Mouse (Mus musculus) A20 (cell line): ENCODE results near the gene Ccdc170.

Source experiments
- DNase-seq: peaks from one replicate; pipeline ENCODE4 v3.0.0-alpha.2; 2011; ENCODE audit warnings: low read depth, low spot score

Ccdc170 gene

DNA sequence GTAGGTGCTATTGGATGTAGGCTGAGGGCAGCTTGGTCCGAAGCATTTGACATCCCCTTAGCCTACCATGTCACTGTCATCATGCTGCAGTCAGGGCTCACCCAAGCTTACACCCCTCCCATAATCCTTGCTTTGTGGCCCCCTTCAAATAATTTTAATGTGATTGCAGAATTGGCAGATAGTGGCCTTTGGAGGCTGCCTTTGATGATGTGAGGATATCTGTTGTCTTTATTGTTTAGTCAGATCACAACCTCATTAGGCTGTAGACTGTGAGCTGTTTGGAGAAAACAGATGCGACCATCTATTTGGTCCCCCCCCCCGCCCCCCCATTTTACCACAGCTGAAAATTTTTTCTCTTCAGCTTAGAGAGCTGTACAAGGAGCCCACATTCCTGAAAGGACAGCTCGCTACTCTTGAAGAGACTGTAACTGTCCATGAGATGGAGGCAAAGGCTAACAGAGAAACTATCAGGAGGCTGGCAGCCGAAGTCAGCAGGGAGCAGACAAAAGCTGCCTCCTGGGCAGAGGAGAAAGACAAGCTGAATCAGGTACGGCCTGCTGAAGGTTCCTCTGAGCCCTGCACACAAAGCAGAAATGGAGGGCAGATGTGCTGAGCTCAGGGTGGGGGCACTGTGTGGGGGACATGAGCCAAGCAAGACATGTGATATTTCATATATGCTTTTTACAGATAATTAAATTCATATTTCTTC, 38.2 kb downstream of the Ccdc170 start:
- DNase-seq, result no peak

DNA sequence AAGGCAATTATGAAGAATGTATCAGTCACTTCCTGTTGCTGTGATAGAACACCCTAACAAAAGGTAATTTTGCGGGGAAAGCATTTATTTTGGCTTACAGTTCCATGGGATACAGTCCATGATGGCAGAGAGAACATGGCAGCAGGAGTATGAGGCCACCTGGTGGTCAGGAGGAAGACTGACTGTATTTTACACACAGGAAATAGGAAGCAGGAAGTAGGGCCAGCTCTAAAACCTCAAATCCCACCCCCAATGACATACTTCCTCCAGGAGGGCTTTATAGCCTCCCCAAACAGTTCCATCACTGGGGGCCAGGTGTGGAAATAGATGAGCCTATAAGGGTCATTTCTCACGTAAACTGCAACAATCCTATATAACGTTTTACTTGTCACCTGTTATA, 39.8 kb downstream of the Ccdc170 start:
- DNase-seq, result peak; percentile 16

DNA sequence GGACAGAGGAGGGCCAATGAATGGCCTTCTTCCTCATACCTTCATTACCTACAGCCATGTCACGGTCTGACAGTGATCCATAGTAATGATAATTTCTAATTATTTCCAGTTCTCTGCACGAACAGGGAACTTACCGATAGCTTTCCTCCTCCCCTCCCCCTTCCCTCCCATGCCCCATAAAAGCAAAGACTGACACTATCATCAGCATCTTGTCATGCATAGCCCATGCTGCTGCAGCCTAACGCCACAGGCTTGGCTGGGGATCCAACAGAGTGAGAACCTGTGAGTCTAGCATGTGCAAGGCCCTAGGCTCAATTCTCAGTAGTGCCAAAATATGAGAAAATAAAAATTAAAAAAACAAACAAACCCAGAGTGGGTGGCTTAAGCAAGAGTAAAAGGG, 40.8 kb downstream of the Ccdc170 start:
- no peak for DNase-seq

DNA sequence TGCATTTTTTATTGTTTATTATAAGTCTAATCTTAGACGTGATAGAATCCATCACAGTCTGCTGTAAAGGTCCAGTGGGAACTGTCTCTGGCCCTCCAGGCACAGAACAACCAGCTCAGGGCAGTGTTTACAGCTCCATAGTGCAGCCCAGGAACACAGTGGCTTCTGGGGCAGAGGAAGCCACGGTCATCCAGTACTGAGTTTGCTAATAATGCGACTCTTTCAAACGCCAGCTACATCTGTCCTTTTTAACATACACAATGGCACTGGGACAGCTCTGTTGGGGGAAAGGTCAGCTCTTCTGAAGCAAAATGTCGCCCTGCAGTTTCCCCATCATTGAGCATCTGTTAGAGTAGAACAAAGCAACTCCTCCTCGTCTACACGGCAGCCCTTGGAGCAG, 45.7 kb downstream of the Ccdc170 start:
- DNase-seq, result no peak

DNA sequence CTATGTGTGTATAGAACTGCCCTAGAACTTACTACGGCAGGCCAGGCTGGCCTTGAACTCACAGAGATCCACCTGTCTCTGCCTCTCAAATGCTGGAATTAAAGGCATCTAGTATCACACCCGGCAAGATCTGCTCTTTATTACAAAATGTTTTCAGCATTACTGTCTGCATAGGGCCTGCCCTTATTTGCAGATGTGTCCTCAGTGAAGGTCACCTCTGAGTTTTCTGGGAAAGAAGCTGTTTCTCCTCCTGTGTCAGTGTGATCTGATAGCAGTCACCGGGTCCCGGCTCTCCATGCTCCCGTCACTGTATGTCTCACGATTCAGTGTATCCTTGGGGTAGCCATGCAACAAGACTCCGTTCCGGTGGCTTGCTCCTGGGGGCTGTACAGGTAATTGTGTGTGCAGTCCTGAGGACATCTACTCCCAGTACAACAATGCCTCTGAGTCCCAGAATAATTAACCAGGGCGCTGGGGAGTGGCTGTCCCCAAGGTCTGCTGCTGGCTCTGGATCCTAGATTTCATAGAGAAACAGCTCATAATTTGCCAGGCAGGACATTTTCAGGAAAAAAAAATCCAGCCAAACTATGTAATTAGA, 48.4 kb downstream of the Ccdc170 start:
- no peak for DNase-seq

DNA sequence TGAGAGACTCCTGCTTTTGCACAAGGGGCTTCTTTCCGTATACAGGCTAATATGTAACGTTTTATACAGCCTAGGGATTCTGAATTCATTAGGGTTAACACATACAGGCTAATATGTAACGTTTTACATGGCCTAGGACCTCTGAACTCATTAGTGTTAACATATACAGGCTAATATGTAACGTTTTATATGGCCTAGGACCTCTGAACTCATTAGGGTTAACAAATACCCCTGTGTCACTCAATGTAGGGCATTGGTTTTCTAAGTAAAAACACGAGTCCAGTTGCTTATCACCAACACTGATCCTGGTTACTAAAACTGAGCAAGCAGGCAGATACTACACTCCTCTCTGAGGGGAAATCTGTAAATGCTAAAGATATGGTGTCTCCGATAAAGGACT, 49.6 kb downstream of the Ccdc170 start:
- DNase-seq, result no peak

DNA sequence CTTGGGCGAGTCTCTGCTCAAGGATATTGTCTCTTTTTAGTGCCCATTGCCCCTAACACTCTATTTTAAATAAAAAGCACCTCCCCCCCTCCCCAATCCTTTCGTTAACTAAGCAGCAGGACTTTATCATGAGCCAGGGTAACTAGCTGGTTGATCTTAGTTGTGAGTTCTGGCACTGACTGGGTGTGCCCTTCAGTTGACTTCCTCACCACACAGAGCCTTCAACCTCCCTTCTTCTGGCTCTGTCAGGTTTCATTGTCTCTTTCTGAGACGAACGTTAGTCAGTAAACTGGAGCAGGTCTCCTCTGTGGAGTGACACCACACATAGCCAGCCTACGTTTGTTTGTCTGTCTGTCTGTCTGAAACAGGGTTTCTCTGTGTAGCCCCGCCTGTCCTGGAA, 50.4 kb downstream of the Ccdc170 start:
- no peak for DNase-seq

DNA sequence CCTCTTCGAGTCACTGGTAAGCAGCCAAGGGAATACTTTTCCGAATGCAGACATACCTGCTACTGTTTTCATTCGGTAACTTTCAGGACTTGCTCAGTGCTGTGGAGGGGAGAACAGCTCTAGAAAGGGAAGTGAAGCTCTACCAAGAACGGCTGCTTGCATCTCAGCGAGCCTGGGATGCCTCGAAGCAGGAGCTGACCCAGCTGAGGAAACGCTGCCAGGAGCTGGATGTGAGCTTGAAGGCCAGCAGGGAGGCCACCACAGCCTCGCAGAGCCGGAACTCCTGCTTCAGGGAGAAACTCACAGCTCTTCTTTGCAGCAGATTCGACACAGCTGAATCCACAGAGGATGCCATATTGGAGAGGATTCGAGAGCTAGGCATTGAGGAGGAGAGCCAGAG, 51.6 kb downstream of the Ccdc170 start:
- DNase-seq, result no peak

DNA sequence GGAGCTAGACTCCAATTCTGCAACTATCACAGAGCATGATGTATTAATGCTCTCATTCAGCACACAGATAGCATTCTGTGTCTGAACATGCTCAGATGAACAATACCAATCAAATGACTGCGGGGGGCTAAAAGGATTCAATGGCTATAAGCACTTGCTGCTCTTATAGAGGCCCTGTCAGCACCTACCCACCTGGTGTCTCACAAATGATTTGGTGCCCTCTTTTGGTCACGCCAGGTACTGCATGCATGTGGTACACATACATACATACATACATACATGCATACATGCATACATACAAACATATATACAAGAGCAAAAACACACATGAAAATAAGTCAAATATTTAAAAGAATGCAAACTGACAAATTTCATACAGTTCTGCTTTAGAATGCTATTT, 63.2 kb downstream of the Ccdc170 start:
- peak; percentile 49 for DNase-seq

DNA sequence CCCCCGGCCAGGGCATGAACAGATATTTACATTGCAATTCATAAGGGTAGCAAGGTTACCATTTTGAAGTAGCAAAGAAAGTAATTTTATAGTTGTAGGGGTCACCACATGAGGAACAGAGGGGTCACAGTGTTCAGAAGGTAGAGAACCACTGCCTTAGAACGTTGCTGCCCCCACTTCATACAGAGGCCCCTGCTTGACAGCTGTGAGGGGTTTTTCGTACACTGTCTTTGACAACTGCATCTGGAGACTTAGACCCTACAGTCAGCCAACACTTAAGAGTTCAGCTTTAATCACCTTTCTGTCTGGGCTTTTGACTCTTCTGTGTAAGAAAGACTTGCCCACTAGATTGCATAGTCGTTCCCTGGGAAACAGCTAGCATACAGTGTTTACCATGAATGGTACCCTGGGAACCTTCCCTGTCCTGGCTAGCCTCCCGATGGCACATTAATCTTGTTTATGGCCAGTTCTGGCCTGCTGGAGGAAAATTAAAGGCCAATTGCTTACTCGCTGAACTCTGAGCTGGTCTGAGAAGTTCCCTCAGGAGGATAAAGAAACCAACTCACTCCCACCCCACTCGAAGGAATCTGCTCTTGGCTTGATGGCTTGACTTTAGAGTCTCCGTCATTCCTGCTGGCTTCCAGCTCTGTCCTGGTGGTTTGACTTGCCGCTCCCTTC, 71.3 kb downstream of the Ccdc170 start:
- no peak for DNase-seq

DNA sequence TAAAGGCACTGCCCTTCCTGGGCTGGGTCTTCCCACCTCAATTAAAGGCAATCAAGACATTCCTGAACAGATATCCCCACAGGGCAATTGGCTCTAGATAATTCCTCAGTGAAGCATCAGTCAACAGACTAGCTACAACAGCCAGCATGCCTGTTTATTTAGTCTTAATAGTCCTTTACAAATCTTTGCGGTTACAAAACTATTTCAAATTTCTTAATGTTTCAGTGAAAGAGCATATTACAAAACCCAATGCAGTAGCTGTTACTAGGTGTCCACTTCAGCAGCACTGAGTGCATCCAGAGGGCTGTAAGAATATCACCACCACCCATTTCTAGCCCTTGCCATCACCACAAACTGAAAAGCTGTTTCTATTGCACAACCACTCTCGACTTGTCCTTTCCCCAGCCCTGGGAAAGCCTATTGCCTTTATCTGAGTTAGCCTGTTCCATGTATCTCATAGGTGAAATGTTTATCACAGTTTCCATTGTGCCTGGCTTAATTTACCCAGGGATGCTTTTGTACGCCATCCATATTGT, 74.6 kb downstream of the Ccdc170 start:
- DNase-seq, result no peak

DNA sequence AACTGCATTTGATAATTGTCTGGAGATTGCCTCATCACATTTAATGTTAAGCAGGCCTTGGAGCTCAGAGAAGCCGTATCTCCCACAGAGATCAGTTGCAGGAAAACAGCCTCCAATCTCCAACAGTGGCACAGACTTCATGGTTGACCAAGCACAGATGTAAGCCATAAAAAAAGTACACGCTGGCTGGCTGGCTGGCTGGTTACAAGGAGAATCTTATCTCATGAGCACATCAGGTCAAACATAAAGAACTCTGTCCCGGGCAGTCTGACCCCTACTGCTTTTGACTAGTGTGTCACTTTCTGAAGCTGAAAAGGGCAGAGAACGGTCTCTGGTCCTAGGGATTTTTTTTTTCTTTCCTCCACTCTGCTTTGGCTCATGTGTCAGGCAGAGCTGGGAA, 76.8 kb downstream of the Ccdc170 start:
- DNase-seq, result no peak

DNA sequence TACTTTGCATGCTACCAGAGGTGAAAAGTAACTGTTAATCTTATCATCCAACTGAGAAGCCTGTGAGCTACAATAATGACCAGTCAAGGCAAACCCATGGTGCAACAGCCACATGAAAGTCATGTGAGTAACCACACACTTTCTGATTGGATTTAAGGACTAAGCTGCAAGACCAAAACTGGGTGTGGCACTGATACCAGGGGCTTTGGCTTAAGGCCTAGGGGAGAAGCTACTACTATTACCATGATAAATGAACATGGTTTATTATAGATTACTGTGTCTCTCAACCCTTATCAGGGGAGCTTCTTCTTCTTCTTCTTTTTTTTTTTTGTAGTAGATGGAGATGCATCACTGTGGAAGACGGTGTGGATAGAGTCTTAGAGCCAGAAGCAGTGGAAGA, 82.8 kb downstream of the Ccdc170 start:
- no peak for DNase-seq

DNA sequence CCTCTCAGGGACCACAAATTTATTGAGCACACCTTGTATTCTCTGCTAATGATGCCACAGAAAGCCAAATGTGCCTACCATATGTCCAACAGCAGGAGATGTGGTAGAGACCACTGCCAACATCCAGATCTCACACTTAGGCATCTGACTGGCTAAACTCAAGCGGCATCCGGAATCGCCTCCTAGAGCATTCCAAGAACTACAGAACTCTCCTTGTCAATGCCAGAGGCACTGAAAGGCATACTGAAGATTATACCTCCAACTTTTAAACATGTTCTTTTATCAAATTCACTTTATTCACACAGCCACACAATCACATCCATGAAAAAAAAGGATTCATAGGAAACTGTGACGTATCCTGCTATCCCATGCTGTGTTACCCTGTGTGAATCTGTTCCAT, 88.5 kb downstream of the Ccdc170 start:
- DNase-seq, result no peak

DNA sequence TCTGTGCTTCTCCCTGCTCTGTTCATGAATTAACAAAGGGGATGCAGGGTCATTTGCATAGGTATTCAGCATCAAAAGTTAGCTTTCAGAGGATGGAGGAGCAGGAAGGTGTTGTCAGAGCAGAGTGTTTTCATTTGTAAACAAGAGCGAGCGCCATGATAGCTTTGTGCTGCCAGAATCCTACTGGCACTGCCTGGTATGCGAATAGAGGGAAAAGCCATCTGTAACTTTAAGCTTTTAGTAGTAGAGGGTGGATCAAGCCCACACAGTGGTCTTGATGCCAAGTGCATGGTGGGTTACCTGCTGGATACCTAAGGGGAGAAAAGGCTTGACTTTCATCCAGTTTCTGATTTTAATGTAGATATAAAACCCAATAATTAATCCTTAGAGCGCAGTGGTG, 89.0 kb downstream of the Ccdc170 start:
- DNase-seq, result no peak

DNA sequence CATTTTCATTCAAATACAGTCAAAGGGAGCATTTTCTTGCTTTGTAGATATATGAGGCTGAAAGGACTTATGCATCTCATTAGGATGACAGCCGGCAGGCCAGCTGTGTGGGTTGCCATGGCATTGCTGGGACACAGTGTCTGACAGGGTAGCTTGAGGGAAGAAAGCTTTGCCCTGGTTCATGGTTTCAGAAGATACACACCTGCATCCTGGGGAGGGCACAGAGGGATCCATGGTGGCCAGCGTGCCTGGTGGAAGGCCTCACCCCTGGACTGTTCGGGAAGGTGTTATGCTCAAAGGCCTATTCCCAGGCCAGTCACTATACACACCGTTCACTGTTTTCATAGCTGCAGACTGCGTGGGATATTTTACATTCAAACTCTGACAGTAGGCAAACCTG, 99.6 kb downstream of the Ccdc170 start:
- DNase-seq, result no peak

DNA sequence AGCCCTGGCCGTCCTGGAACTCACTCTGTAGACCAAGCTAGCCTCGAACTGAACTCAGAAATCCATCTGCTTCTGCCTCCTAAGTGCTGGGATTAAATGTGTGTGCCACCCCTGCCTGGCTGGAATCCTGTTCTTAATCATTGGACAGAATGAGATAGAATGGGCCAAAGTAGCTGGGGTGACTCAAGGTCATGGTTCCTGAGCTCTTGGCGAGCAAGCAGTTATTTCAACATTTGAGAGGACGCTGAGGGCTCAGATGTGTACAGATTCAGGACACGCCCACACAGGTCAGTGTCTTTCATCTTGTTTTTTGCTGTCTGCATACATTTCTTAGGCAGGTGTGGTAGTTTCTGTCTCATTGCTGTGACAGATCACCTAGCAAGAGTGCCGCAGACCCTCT, 104.4 kb downstream of the Ccdc170 start:
- DNase-seq, result no peak

DNA sequence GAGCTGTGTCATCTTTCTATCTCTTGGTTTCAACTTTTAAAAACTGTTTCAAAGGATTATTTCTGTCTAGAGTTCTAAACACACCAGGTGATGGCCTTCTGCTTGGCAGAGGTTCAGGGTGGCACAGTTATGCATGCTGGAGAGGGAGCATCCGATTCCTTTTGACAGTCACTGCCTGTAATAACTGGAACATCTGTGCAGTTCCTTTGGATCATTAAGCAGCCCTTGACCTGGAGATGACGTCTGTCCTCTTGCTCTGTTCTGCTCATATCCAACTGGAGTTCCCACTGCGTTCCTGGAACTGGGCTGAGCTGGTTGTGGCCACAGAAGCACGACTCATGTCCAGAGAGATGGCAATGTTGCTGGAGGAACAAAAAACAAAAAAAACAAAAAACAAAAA, 107.3 kb downstream of the Ccdc170 start:
- no peak for DNase-seq

DNA sequence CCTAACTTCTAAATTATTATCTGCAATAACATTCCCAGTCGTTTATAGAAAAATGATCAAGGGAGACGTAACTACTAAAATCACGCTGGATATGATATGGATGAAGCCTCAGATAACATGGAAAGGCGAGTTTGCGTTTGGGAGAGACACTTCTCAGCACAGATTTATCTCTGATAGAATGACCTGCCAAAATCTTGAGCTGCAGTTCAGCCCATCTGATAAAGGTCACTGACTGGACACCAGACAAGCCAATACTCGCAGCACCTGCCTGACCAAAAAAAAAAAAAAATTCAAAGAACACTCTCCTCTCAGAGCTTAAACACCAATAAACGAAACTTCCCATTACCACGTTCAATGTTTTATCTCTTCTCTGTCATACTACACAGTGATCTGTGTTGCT, 108.7 kb downstream of the Ccdc170 start:
- DNase-seq, result no peak

DNA sequence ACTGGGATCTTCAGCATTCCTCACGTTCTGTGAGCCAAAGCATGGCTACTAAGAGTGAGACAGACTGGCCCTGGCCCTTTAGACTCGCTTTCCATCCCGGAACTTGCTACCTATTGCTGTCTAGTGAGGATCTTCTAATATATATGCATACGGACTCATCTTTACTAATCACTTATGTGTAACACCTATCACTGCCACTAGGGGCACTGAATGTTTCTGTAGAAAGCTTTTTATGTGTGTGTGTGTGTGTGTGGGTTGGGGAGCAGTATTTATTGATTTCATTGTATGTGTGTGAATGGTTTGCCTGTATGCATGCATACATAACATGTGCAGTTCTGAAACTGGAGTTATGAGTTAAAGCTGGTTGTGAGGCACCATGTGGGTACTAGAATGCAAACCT, 111.5 kb downstream of the Ccdc170 start:
- peak; percentile 22 for DNase-seq

DNA sequence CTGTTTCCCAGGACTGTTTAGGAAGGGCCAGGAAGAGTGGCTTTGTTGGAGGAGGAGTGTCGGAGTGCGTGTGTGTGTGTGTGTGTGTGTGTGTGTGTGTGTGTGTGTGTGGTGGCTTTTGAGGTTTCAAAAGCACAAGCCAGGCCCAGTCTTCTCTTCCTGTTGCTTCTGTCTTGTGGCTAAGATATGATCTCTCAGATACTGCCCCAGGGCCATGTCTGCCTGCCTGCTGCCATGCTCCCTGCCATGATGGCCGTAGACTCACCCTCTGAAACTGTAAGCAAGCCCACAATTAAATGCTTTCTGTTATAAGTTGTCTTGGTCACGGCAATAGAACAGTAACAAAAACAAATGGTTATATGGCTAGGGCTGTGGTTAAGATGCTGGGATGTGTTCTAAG, 114.9 kb downstream of the Ccdc170 start:
- DNase-seq, result no peak

DNA sequence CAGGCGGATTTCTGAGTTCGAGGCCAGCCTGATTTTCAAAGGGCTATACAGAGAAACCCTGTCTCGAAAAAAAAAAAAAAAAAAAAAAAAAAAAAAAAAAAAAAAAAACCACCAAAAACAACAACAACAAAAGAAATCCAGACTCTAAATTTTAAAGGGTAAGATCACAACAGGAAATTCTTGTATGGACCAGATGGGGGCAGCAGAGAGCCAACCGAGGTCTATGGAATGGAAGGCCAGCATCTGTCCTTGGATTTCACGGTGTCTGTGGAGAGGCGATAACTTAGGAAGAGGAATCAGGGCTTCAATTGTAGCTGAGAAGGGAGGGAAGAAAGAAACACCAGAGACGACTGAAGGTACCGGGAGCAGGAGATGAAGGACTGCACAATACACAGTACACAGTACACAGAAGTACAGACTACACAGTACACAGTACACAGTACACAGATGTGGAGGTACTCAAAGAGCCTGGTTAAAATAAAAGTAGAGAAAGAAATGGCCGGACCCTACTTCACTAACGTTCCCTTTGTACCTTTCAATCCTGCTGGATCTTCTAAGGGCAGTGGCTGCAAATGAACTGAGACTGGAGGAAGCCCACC, 116.0 kb downstream of the Ccdc170 start:
- DNase-seq, result peak; percentile 26

DNA sequence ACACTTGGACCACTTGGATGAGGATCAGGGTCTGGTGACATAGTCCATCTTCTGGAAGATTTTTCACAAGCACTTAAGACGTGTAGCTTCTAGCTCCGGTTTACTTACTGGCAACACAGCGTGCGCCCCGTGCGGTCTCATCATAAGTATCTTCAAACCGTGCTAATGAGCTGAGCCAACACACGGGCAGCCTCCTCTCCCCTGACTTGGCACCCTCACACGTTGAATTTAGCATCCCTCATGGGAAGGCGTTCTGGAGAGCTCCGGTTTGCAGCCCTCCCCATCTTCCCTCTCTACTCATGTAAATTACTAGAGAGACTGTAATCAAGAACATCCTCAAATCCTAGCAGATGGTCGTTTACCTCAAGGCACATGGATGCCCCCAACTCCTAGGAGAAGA, 116.6 kb downstream of the Ccdc170 start:
- DNase-seq, result no peak
